Mouse (Mus musculus) forebrain, embryonic 14.5 days (tissue): ENCODE measurements around the gene Becn1. TPM values are rescaled to one million over a fixed set of nuclear protein-coding genes. Genes with fewer than 3 reads are reported as not detected.

ENCODE experiments used
- ATAC-seq: fragments of 200-750 bp; cut with Nextera tagmentation; 2 replicates; pipeline ENCODE4 v1.8.0; 2017; ENCODE audit warnings: mild to moderate bottlenecking, moderate library complexity
- DNase-seq: peaks from one replicate; pipeline ENCODE4 v3.0.0-alpha.2; 2015; ENCODE audit warnings: low spot score
- H3K27ac ChIP-seq: fragments of 300-500 bp; sonication (generic); 2 replicates; pipeline ENCODE4 v1.5.1; 2014; ENCODE audit warnings: low read depth, mild to moderate bottlenecking, control low read depth, low read length, moderate library complexity
- H3K27me3 ChIP-seq: fragments of 300-500 bp; sonication (generic); replicated peaks from 2 replicates; pipeline ENCODE4 v1.6.1; 2014; ENCODE audit warnings: low read length, control low read depth, mixed read lengths; ENCODE audit not compliant: control insufficient read depth, insufficient read depth
- H3K36me3 ChIP-seq: fragments of 300-500 bp; sonication (generic); 2 replicates; pipeline ENCODE4 v1.6.1; 2014; ENCODE audit warnings: low read length, control low read depth; ENCODE audit not compliant: control insufficient read depth, insufficient read depth
- H3K4me1 ChIP-seq: fragments of 300-500 bp; sonication (generic); 2 replicates; pipeline ENCODE4 v1.6.1; 2014; ENCODE audit warnings: antibody characterized with exemption, low read length, control low read depth; ENCODE audit not compliant: control insufficient read depth, insufficient read depth
- H3K4me2 ChIP-seq: fragments of 300-500 bp; sonication (generic); 2 replicates; pipeline ENCODE4 v1.6.1; 2014; ENCODE audit warnings: mild to moderate bottlenecking, control low read depth, low read length
- H3K4me3 ChIP-seq: fragments of 300-500 bp; sonication (generic); 2 replicates; pipeline ENCODE4 v1.5.1; 2014; ENCODE audit warnings: low read depth, low read length, control low read depth
- H3K9ac ChIP-seq: fragments of 300-500 bp; sonication (generic); 2 replicates; pipeline ENCODE4 v1.6.1; 2014; ENCODE audit warnings: mild to moderate bottlenecking, low read length, control low read depth, moderate library complexity
- H3K9me3 ChIP-seq: fragments of 300-500 bp; sonication (generic); replicated peaks from 2 replicates; pipeline ENCODE4 v1.6.1; 2016; ENCODE audit warnings: low read length, control low read depth, mixed read lengths; ENCODE audit not compliant: control insufficient read depth
- WGBS: fragments of 180-500 bp; shearing (Covaris S2); extraction: QIAGEN DNeasy Blood & Tissue Kit; methylation state at CpG from one replicate; pipeline ENCODE4 v1.1.7; 2014; 5-methylcytosine and 5-hydroxymethylcytosine counted together
- polyA plus RNA-seq: library from polyadenylated mRNA; unstranded; fragments of >200 nt; fragmentation: Nextera tagmentation; extraction: Ambion mirVana; gene quantifications from 2 replicates; pipeline ENCODE4 v1.2.1, GENCODE M21; 2014

Gene Becn1
- polyA plus RNA-seq, 1 experiment from 2014 or later = 177 TPM

GRCm38 (mm10) chr11:101324763-101325162 is 22.7 kb upstream of the Becn1 start, which contains the start of gene Aoc2:
Gene Aoc2, plus strand, starts transcription at chr11:101325063.
- Histone ChIP-seq H3K9ac (no peak within 1 kb of the TSS), H3K4me2 (no peak within 1 kb of the TSS), H3K36me3 (peaks cover 67% of the 10 kb centered on the region), H3K4me1 (no peaks in the 10 kb centered on the region), H3K4me3 (no peak within 1 kb of the TSS), H3K27me3 (no peaks in the 10 kb centered on the region), H3K27ac (no peak within 1 kb of the TSS), H3K9me3 (no peaks in the 10 kb centered on the region)
- DNase-seq (no peak), ATAC-seq (no peak)
- 97% methylated on average over 5 of the region's 5 CpGs for WGBS

- Histone ChIP-seq H3K27ac (no peak overlapping the region), H3K4me1 (no peaks in the 10 kb centered on the region), H3K9me3 (no peaks in the 10 kb centered on the region), H3K36me3 (peaks cover 77% of the 10 kb centered on the region), H3K4me3 (no peak overlapping the region), H3K4me2 (no peak overlapping the region), H3K27me3 (no peaks in the 10 kb centered on the region), H3K9ac (no peak overlapping the region)
- WGBS = 9% methylated on average over 4 of the region's 4 CpGs
- peak; percentile 74 for DNase-seq
- ATAC-seq = peak; percentile 55
These were observed 21.5 kb upstream of the Becn1 start for GRCm38 (mm10) chr11:101323609-101324008.

DNA sequence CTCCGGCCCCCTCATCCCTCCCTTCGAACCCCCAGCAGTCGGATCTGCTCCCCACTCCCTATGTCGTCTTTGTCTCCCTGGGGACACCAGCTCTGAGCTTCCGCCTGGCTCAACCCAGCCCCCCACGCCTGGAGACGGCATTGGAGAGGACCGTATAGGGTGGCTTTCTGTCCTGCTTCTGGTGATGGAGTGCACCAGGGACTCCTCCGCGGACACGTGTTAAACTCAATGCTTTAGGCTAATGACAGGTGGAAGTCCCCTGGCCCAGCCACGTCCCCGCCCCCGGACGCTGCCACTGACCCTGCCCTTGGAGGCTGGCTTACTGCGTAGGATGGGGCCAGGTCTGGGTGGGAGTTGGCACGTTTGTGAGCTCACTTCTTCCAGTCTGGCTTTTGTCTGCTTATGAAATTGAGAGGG is 14.4 kb upstream of the Becn1 start:
- Histone ChIP-seq H3K36me3 (peaks cover 35% of the 10 kb centered on the region), H3K4me3 (peak overlapping the region; percentile 81), H3K9ac (peak overlapping the region; percentile 86), H3K4me2 (peak overlapping the region; percentile 89), H3K27ac (no peak overlapping the region; the same call in 1 of the 2 replicates), H3K27me3 (no peaks in the 10 kb centered on the region), H3K4me1 (peaks cover 9% of the 10 kb centered on the region; the same call in 1 of the 2 replicates), H3K9me3 (no peaks in the 10 kb centered on the region)
- ATAC-seq (peak; percentile 63), DNase-seq (peak; percentile 28)
- WGBS = under 1% methylated on average over 17 of the region's 17 CpGs

GRCm38 (mm10) chr11:101315665-101316500 is 13.8 kb upstream of the Becn1 start, which contains the start of gene Psme3:
Gene Psme3, plus strand, starts transcription at chr11:101316213.
- H3K4me1 ChIP-seq = peaks cover 9% of the 10 kb centered on the region; the same call in 1 of the 2 replicates
- H3K4me3 ChIP-seq = peak within 1 kb of the TSS; percentile 81
- H3K27me3 ChIP-seq = no peaks in the 10 kb centered on the region
- peak within 1 kb of the TSS; percentile 86 for H3K9ac ChIP-seq
- no peaks in the 10 kb centered on the region for H3K9me3 ChIP-seq
- peak within 1 kb of the TSS; percentile 35; the same call in 1 of the 2 replicates for H3K27ac ChIP-seq
- H3K4me2 ChIP-seq = peak within 1 kb of the TSS; percentile 89
- ATAC-seq (peak; percentile 94), DNase-seq (peak; percentile 94)
- under 1% methylated on average over 52 of the region's 62 CpGs for WGBS
- H3K36me3 ChIP-seq = peaks cover 28% of the 10 kb centered on the region

DNA sequence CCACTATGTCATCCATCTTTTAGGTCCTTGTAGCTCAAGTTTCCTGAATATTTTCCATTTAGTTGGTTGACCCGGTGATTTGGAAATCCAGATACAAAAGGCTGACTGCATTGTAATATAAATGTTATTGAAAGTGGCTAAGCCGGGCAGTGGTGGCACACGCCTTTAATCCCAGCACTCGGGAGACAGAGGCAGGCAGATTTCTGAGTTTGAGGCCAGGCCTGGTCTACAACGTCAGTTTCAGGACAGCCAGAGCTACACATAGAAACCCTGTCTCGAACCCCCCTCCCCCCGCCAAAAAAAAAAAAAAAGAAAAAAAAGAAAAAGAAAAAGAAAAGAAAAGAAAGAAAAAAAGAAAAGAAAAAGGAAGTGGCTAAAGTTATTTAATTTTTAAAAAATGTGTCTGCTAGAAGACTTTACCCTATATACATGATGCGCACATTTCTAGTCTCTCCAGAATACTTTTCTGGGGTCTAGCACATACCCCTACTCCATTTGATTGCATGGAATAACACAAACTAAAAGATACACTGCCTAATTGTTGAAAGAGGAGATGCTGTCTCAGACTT is 13.1 kb upstream of the Becn1 start:
- 80% methylated on average over 8 of the region's 8 CpGs for WGBS
- H3K36me3 ChIP-seq = peaks cover 21% of the 10 kb centered on the region
- DNase-seq = no peak
- H3K4me3 ChIP-seq = peak overlapping the region; percentile 81
- H3K27ac ChIP-seq = peak overlapping the region; percentile 35; the same call in 1 of the 2 replicates
- H3K4me1 ChIP-seq = peaks cover 9% of the 10 kb centered on the region; the same call in 1 of the 2 replicates
- H3K27me3 ChIP-seq = no peaks in the 10 kb centered on the region
- peak overlapping the region; percentile 86 for H3K9ac ChIP-seq
- peak overlapping the region; percentile 89 for H3K4me2 ChIP-seq
- ATAC-seq = no peak; the same call in 1 of the 2 replicates
- no peaks in the 10 kb centered on the region for H3K9me3 ChIP-seq

DNA sequence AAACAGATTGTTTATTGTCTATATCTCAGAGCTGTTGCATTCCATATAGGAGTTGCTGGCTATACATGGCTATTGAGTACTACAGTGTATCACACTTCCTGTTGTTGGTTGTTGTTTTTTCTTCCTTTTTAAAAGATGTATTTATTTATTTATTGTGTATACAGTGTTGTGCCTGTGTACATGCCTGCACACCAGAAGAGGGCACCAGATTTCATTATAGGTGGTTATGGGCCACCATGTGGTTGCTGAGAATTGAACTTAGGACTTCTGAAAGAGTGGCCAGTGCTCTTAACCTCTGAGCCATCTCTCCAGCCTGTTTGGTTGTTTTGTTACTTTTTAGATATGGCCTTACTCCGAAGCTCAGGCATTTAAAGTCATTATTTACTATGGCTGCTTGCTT is 12.5 kb upstream of the Becn1 start:
- Histone ChIP-seq H3K27ac (no peak overlapping the region), H3K4me2 (no peak overlapping the region), H3K9ac (no peak overlapping the region), H3K36me3 (peaks cover 15% of the 10 kb centered on the region), H3K27me3 (no peaks in the 10 kb centered on the region), H3K4me3 (no peak overlapping the region), H3K9me3 (no peaks in the 10 kb centered on the region), H3K4me1 (peaks cover 9% of the 10 kb centered on the region; the same call in 1 of the 2 replicates)
- WGBS = 91% methylated on average over 1 of the region's 1 CpGs
- DNase-seq (no peak), ATAC-seq (no peak)

GRCm38 (mm10) chr11:101312150-101312549 is 10.1 kb upstream of the Becn1 start:
- Histone ChIP-seq H3K9ac (no peak overlapping the region), H3K4me2 (no peak overlapping the region), H3K4me3 (no peak overlapping the region), H3K36me3 (no peaks in the 10 kb centered on the region), H3K4me1 (peaks cover 4% of the 10 kb centered on the region; the same call in 1 of the 2 replicates), H3K27ac (no peak overlapping the region), H3K9me3 (no peaks in the 10 kb centered on the region), H3K27me3 (no peaks in the 10 kb centered on the region)
- DNase-seq (no peak), ATAC-seq (no peak)
- WGBS = 78% methylated on average over 3 of the region's 3 CpGs

- no peak overlapping the region for H3K27ac ChIP-seq
- DNase-seq = no peak
- ATAC-seq = no peak
- no peak overlapping the region for H3K9ac ChIP-seq
- H3K4me3 ChIP-seq = no peak overlapping the region
- H3K36me3 ChIP-seq = no peaks in the 10 kb centered on the region
- no peak overlapping the region for H3K4me2 ChIP-seq
- H3K27me3 ChIP-seq = no peaks in the 10 kb centered on the region
- H3K9me3 ChIP-seq = no peaks in the 10 kb centered on the region
- no peaks in the 10 kb centered on the region for H3K4me1 ChIP-seq
- WGBS = 87% methylated on average over 3 of the region's 3 CpGs
These were observed 9.0 kb upstream of the Becn1 start for GRCm38 (mm10) chr11:101311083-101311482.
